26 mouse cellular contexts compared by ENCODE assay signal in genomic region chr16:29896393-29896792, GRCm38 (mm10).
DNase-seq lines count a peak whose midpoint lies in the region; ATAC-seq and TF ChIP-seq lines count a peak whose summit lies in the region.
"Had no signal": no experiment of that assay in that cellular context is flagged by ENCODE, and none has a peak within 500 bp of the region (broad histone marks: within the 10 kb centered on the region; RNA-seq: fewer than 3 reads in every experiment).

No protein-coding gene starts in this region.

- H3K4me3 ChIP-seq in liver, embryonic 13.5 days (replicated peaks) = no peak overlapping the region
- no peak overlapping the region for H3K4me3 ChIP-seq in liver, embryonic 11.5 days (ENCODE audit: low read depth, low read length)
- no peak overlapping the region for H3K4me3 ChIP-seq in intestine, embryonic 14.5 days (ENCODE audit: low read depth, low read length)
- H3K4me3 ChIP-seq in stomach, embryonic 16.5 days (replicated peaks; ENCODE audit: low read length) = no peak overlapping the region
- H3K4me3 ChIP-seq in heart, embryonic 11.5 days (ENCODE audit: low read depth, low read length) = no peak overlapping the region
- no peak overlapping the region for H3K4me3 ChIP-seq in gastrocnemius, adult 2 months
- H3K4me3 ChIP-seq: embryonic facial prominence, embryonic 15.5 days; forebrain, embryonic 15.5 days; heart, embryonic 12.5 days; hindbrain, embryonic 12.5 days; myocyte; neural tube, embryonic 13.5 days had no signal

- TF ChIP-seq CTCF in gastrocnemius, adult 2 months (IDR thresholded peaks at IDR 0.05) = no peak

- H3K4me1 ChIP-seq in liver, embryonic 13.5 days (replicated peaks) = peaks cover 12% of the 10 kb centered on the region
- H3K4me1 ChIP-seq in liver, embryonic 11.5 days (replicated peaks; ENCODE audit: control insufficient read depth, insufficient read depth, low read length) = peaks cover 10% of the 10 kb centered on the region
- peaks cover 16% of the 10 kb centered on the region for H3K4me1 ChIP-seq in intestine, embryonic 14.5 days (replicated peaks; ENCODE audit: control insufficient read depth, insufficient read depth, low read length)
- H3K4me1 ChIP-seq in stomach, embryonic 16.5 days (ENCODE audit: control insufficient read depth, insufficient read depth, low read length) = peaks cover 12% of the 10 kb centered on the region
- H3K4me1 ChIP-seq in heart, embryonic 11.5 days (ENCODE audit: control insufficient read depth, insufficient read depth, low read length) = peaks cover 23% of the 10 kb centered on the region

- intact Hi-C loops in gastrocnemius, adult 2 months (cut with DNase I) = no loop called here

- ATAC-seq in liver, embryonic 13.5 days (ENCODE audit: low read depth) = peak; percentile 66
- ATAC-seq in liver, embryonic 11.5 days (replicated peaks; ENCODE audit: low FRiP score) = no peak
- ATAC-seq in intestine, embryonic 14.5 days (replicated peaks; ENCODE audit: low FRiP score, low TSS enrichment, low read depth) = peak; percentile 89
- ATAC-seq in stomach, embryonic 16.5 days (ENCODE audit: insufficient read depth, low FRiP score) = peak; percentile 78; the same call in 1 of the 2 replicates
- no peak for ATAC-seq in heart, embryonic 11.5 days (replicated peaks; ENCODE audit: insufficient number of reproducible peaks, low FRiP score, low TSS enrichment)
- ATAC-seq: CD4-positive, CD25-positive, alpha-beta regulatory T cell, adult 4 months; forebrain, embryonic 15.5 days; midbrain, embryonic 16.5 days had no signal

- no peak overlapping the region for H3K4me2 ChIP-seq in liver, embryonic 13.5 days
- no peak overlapping the region for H3K4me2 ChIP-seq in liver, embryonic 11.5 days
- H3K4me2 ChIP-seq in intestine, embryonic 14.5 days (ENCODE audit: low read length) = no peak overlapping the region
- H3K4me2 ChIP-seq in stomach, embryonic 16.5 days (ENCODE audit: low read depth, low read length) = no peak overlapping the region
- H3K4me2 ChIP-seq in heart, embryonic 11.5 days = no peak overlapping the region
- H3K4me2 ChIP-seq: embryonic facial prominence, embryonic 15.5 days; forebrain, embryonic 15.5 days; heart, embryonic 12.5 days; hindbrain, embryonic 12.5 days; neural tube, embryonic 13.5 days had no signal

- no peaks in the 10 kb centered on the region for H3K36me3 ChIP-seq in liver, embryonic 13.5 days
- no peaks in the 10 kb centered on the region for H3K36me3 ChIP-seq in liver, embryonic 11.5 days (ENCODE audit: control insufficient read depth, insufficient read depth, low read length)
- H3K36me3 ChIP-seq in intestine, embryonic 14.5 days (ENCODE audit: control insufficient read depth, insufficient read depth, low read length) = no peaks in the 10 kb centered on the region
- H3K36me3 ChIP-seq in stomach, embryonic 16.5 days (ENCODE audit: control insufficient read depth, insufficient read depth, low read length) = no peaks in the 10 kb centered on the region
- no peaks in the 10 kb centered on the region for H3K36me3 ChIP-seq in heart, embryonic 11.5 days (ENCODE audit: control insufficient read depth, insufficient read depth, low read length)
- H3K36me3 ChIP-seq: embryonic facial prominence, embryonic 15.5 days; forebrain, embryonic 15.5 days; heart, embryonic 12.5 days; hindbrain, embryonic 12.5 days; neural tube, embryonic 13.5 days had no signal

- H3K27ac ChIP-seq in liver, embryonic 13.5 days = no peak overlapping the region
- no peak overlapping the region for H3K27ac ChIP-seq in liver, embryonic 11.5 days (ENCODE audit: low read depth, low read length)
- no peak overlapping the region for H3K27ac ChIP-seq in intestine, embryonic 14.5 days (ENCODE audit: low read depth)
- no peak overlapping the region for H3K27ac ChIP-seq in stomach, embryonic 16.5 days (ENCODE audit: low read length)
- no peak overlapping the region for H3K27ac ChIP-seq in heart, embryonic 11.5 days (ENCODE audit: low read depth, low read length)
- H3K27ac ChIP-seq in gastrocnemius, adult 2 months = no peak overlapping the region
- H3K27ac ChIP-seq: embryonic facial prominence, embryonic 15.5 days; forebrain, embryonic 15.5 days; hindbrain, embryonic 12.5 days; macrophage; neural tube, embryonic 13.5 days had no signal

- no peaks in the 10 kb centered on the region for H3K9me3 ChIP-seq in liver, embryonic 13.5 days (replicated peaks)
- H3K9me3 ChIP-seq in liver, embryonic 11.5 days (ENCODE audit: control insufficient read depth, low read length) = no peaks in the 10 kb centered on the region
- no peaks in the 10 kb centered on the region for H3K9me3 ChIP-seq in intestine, embryonic 14.5 days (ENCODE audit: control insufficient read depth, low read length)
- H3K9me3 ChIP-seq in stomach, embryonic 16.5 days (replicated peaks; ENCODE audit: control insufficient read depth, low read length) = no peaks in the 10 kb centered on the region
- no peaks in the 10 kb centered on the region for H3K9me3 ChIP-seq in heart, embryonic 11.5 days (replicated peaks; ENCODE audit: control insufficient read depth, low read length)
- H3K9me3 ChIP-seq: embryonic facial prominence, embryonic 15.5 days; forebrain, embryonic 15.5 days; heart, embryonic 12.5 days; hindbrain, embryonic 12.5 days; neural tube, embryonic 13.5 days had no signal

- H3K27me3 ChIP-seq in liver, embryonic 13.5 days = peaks cover 22% of the 10 kb centered on the region
- peaks cover 6% of the 10 kb centered on the region for H3K27me3 ChIP-seq in liver, embryonic 11.5 days (replicated peaks; ENCODE audit: control insufficient read depth, insufficient read depth, low read length)
- no peaks in the 10 kb centered on the region for H3K27me3 ChIP-seq in intestine, embryonic 14.5 days (replicated peaks; ENCODE audit: control insufficient read depth, insufficient read depth, low read length)
- H3K27me3 ChIP-seq in stomach, embryonic 16.5 days (ENCODE audit: control insufficient read depth, insufficient read depth, low read length) = no peaks in the 10 kb centered on the region
- no peaks in the 10 kb centered on the region for H3K27me3 ChIP-seq in heart, embryonic 11.5 days (ENCODE audit: control insufficient read depth, insufficient read depth, low read length)
- H3K27me3 ChIP-seq: embryonic facial prominence, embryonic 15.5 days; forebrain, embryonic 15.5 days; heart, embryonic 12.5 days had no signal

- DNase-seq in liver, embryonic 13.5 days = no peak
- DNase-seq in liver, embryonic 11.5 days (ENCODE audit: low spot score) = no peak
- no peak for DNase-seq in intestine, embryonic 14.5 days (ENCODE audit: low spot score)
- DNase-seq in large intestine, adult 2 months (ENCODE audit: low read depth, low spot score) = peak; percentile 61
- no peak for DNase-seq in gastrocnemius, adult 2 months
- DNase-seq: adrenal gland, postnatal 36 days; cerebellum, adult 9-11 months; gastrocnemius, postnatal 10 days; heart, postnatal 10 days; kidney, adult 8-10 months; kidney, postnatal 25 days; retina, postnatal 1 day; right cerebral cortex, postnatal 25 days; thymus, adult 2 months; thymus, postnatal 4 days had no signal

- 55% methylated on average over 4 of the region's 4 CpGs for WGBS in liver, embryonic 13.5 days (ENCODE audit: insufficient replicate concordance)
- WGBS in liver, embryonic 11.5 days = 73% methylated on average over 4 of the region's 4 CpGs
- 67% methylated on average over 4 of the region's 4 CpGs for WGBS in intestine, embryonic 14.5 days
- 42% methylated on average over 4 of the region's 4 CpGs for WGBS in large intestine, adult 2 months
- WGBS in stomach, embryonic 16.5 days = 64% methylated on average over 4 of the region's 4 CpGs
- WGBS in heart, embryonic 11.5 days (ENCODE audit: insufficient replicate concordance) = 82% methylated on average over 4 of the region's 4 CpGs

- no peak overlapping the region for H3K9ac ChIP-seq in liver, embryonic 13.5 days
- no peak overlapping the region for H3K9ac ChIP-seq in liver, embryonic 11.5 days (ENCODE audit: low read depth, low read length)
- H3K9ac ChIP-seq in intestine, embryonic 14.5 days (ENCODE audit: low read length) = no peak overlapping the region
- H3K9ac ChIP-seq in stomach, embryonic 16.5 days (ENCODE audit: low read length) = no peak overlapping the region
- H3K9ac ChIP-seq in heart, embryonic 11.5 days (ENCODE audit: low read depth, low read length) = no peak overlapping the region
- H3K9ac ChIP-seq: embryonic facial prominence, embryonic 15.5 days; forebrain, embryonic 15.5 days; heart, embryonic 12.5 days; hindbrain, embryonic 12.5 days; neural tube, embryonic 13.5 days had no signal

Comparison
In these comparisons a context has a peak if more than half of its experiments do, and no peak if none do; other contexts are left out.
1. ATAC-seq: peak in liver, embryonic 13.5 days (single experiment), intestine, embryonic 14.5 days (single experiment) and stomach, embryonic 16.5 days (single experiment); none in liver, embryonic 11.5 days (single experiment) and heart, embryonic 11.5 days (single experiment).